Mouse (Mus musculus) central nervous system, embryonic 11.5 days (tissue): ENCODE measurements around the gene Fam71f1. TPM values are rescaled to one million over a fixed set of nuclear protein-coding genes. Genes with fewer than 3 reads are reported as not detected.

Source experiments
- polyA plus RNA-seq: library from polyadenylated mRNA; depleted of rRNA; stranded (reverse); fragments of >200 nt; gene quantifications from 2 replicates; pipeline ENCODE4 v1.2.3, GENCODE M21; 2012; rRNA removed

Fam71f1 gene
- polyA plus RNA-seq = 0.09 TPM in 1 of 2 replicates, not detected in the other

GRCm38 (mm10) chr6:29318879-29319278 lies at the start of gene Fam71f1:
TSS of gene Fam71f1 (plus strand) at chr6:29319140.

GRCm38 (mm10) chr6:29272312-29273072 lies 46.4 kb upstream of the Fam71f1 start, which contains the start of gene Hilpda:
TSS of gene Hilpda (plus strand) at chr6:29272488.

GRCm38 (mm10) chr6:29279293-29279692 lies 39.6 kb upstream of the Fam71f1 start, which contains the start of gene Fam71f2:
TSS of gene Fam71f2 (plus strand) at chr6:29279593.

GRCm38 (mm10) chr6:29347665-29348370 lies 28.9 kb downstream of the Fam71f1 start, which contains the start of gene Calu:
TSS of gene Calu (plus strand) at chr6:29348069.

Other genes starting within 250 kb of the Fam71f1 start
- 78.3 and 111 TPM in 2 replicates for gene Rbm28, start 154.1 kb upstream of the Fam71f1 start, polyA plus RNA-seq
- gene Prrt4, start 139.6 kb upstream of the Fam71f1 start, polyA plus RNA-seq = 1.2 and 1.6 TPM in 2 replicates
- 27.5 and 29.9 TPM in 2 replicates for gene Impdh1, start 102.8 kb upstream of the Fam71f1 start, polyA plus RNA-seq
- 19.6 and 30.4 TPM in 2 replicates for gene Hilpda, start 46.7 kb upstream of the Fam71f1 start, polyA plus RNA-seq
- gene Fam71f2, start 39.5 kb upstream of the Fam71f1 start, polyA plus RNA-seq = 1.0 and 1.5 TPM in 2 replicates
- 211 and 214 TPM in 2 replicates for gene Calu, start 28.9 kb downstream of the Fam71f1 start, polyA plus RNA-seq
- gene Opn1sw, start 69.3 kb downstream of the Fam71f1 start, polyA plus RNA-seq = 0.06 TPM in 1 of 2 replicates, not detected in the other
- gene Ccdc136, start 77.2 kb downstream of the Fam71f1 start, polyA plus RNA-seq = 31.4 and 47.4 TPM in 2 replicates
- gene Flnc, start 114.1 kb downstream of the Fam71f1 start, polyA plus RNA-seq = 5.5 and 12.2 TPM in 2 replicates
- 119 and 185 TPM in 2 replicates for gene Atp6v1f, start 148.6 kb downstream of the Fam71f1 start, polyA plus RNA-seq
- gene Atp6v1fnb, start 152.3 kb downstream of the Fam71f1 start, polyA plus RNA-seq = 0.16 TPM in 2 replicates
- 37.7 and 61.8 TPM in 2 replicates for gene Kcp, start 188.8 kb downstream of the Fam71f1 start, polyA plus RNA-seq
- gene Irf5, start 207.5 kb downstream of the Fam71f1 start, polyA plus RNA-seq = 1.5 and 4.3 TPM in 2 replicates